Mouse (Mus musculus) Muller cell, postnatal 12 days (primary cell): ENCODE data around the gene Acot6.
"Not testable (repeated sequence)": the region's sequence is repeated elsewhere in the genome, so short reads cannot be mapped to it uniquely, and the experiment has no call there.

Experiments used
- DNase-seq: peaks from one replicate; pipeline ENCODE4 v3.0.0-alpha.2; 2015; ENCODE audit errors: inconsistent ontology term

The Acot6 gene

GRCm38 (mm10) chr12:84100604-84101492, at the start of gene Acot6:
TSS of gene Acot6 (plus strand) at chr12:84100654.
- peak; percentile 66 for DNase-seq

DNA sequence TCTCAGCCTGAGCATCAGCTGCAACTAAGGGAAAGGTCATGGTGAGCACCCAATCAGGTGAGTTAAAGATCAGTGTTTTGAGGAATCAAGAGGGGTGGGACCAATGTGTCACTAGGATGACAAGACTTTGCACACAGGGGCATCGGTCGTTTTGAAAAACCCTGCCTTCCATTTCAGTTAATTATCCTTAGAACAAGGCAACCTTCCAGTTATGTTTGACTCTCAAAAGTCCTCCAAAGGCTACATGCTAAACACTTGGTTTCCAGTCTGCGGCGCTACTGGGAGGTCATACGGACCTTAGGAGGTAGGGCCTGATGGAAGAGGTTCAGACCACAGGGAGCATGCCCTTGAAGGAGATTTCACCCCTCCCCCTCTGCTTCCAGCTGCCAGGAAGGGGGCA, 49.7 kb upstream of the Acot6 start:
- not testable (repeated sequence) for DNase-seq

DNA sequence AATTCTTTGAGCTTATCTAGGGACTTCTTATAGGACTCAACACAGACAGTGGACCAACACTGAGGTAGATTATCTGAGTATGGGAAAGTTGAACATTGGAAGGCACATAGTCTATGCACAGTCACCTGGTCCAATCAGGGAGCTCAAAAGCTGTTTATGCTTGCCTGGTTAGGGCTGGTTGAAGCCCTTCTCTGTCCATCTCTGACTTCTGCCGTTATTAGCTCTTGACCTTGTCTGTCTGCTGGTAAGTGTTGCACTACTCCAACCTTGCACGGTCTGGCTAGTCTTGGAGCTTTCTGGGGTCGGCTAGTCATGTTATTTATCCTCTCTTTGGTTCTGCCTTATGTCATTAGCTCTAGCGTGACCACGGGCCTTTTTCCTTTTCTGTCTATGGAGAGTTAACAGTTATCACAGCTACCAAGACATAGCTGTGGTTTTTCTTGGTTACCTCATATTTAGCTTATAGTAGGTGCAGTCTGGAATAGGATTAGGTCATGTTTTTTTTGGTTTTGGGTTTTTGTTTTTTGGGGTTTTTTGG, 48.4 kb upstream of the Acot6 start, which contains the start of gene Acot3:
Gene Acot3, plus strand, starts transcription at position 208 of the 538 bp plus-strand sequence.
- no peak for DNase-seq

DNA sequence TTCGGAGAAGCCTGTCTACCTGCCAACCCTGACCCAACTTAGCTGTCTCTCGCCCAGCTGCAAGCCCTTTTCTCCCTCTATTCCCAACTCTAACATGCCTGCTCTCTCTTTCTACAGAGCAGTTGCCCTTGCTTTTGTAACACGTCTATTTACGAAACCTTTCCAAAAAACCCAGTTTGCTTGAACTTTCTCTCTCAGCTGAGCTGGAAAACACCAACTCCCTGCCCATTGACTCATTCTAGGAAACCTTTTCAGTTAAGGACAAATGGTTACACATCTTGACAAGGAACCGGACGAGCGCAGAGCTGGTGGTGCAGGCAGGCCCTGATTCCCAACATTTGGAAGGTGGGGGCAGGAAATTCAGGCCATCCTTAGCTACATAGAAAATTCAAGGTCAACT, 47.8 kb upstream of the Acot6 start:
- no peak for DNase-seq

DNA sequence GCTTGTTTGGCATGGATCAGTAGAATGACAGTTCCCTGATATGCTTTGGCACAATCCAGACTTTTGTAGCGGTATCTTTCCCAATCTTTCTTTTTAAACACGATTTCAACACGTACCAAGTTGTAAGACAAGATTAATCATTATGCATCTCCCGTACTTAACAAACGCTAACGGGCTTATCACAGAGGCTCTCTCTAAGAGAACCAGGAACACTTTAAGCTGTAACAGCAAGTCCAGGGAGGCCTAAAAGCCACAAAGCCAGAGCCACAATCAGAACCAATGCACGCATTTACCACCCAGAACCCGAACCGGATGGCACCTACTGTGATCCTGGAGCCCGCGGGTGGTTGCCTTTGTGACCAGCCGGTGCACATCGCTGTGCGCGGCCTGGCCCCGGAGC, 47.3 kb upstream of the Acot6 start:
- no peak for DNase-seq

- no peak for DNase-seq
Measured at GRCm38 (mm10) chr12:84053679-84054391, 46.6 kb upstream of the Acot6 start.

DNA sequence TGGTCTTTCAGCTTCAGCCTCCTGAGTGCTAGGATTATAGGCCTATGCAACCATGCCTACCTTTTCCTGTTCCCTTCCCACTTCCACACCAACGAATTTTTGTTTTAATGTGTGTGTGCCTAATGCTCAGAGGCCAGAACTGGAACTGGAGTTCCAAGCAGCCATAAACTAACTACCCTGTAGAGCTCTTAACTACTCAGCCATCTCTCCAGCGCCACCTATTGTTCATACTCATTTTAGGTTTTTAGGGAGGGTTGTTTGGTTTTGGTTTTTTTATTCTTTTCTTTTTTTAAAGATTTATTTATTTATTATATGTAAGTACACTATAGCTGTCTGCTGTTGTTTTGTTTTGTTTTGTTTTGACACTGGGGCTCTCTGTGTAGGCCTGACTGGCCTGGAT, 39.5 kb upstream of the Acot6 start:
- DNase-seq, result no peak

GRCm38 (mm10) chr12:84062336-84062735, 38.1 kb upstream of the Acot6 start:
- DNase-seq, result no peak

DNA sequence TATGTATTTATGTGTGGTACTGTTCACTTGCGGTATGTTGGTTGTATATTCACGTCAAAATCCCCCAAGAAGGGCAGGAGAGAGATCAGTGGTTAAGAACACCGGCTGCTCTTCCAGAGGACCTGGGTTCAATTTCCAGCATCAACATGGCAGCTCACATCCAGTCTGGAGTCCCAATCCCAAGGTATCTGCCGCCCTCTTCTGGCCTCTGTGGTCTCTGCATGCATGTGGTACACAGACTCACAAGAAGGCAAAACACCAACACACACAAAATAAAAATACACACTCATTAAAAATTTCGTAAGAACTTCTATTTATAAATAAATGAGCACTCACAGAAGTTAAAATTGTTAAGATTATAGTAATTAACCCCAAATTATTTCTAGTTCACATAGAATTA, 37.2 kb upstream of the Acot6 start:
- DNase-seq, result no peak

DNA sequence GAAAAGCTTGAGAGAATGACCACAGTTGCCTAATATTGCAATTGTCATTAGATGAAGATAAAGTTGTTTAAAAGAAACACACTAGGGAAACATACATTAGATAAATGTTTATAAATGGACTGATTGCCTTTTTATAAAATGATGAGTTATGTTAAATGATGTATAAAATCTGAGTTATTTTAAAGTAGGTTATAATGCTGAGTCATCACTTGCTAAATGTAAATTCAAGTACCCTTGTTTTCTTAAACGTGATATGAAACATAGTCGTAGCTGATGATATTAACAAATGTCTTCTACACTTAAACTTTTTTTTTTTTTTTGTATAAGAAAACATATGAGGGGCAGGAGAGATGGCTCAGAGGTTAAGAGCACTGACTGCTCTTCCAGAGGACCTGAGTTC, 36.6 kb upstream of the Acot6 start:
- DNase-seq, result no peak

GRCm38 (mm10) chr12:84064621-84065020, 35.8 kb upstream of the Acot6 start:
- DNase-seq, result no peak

DNA sequence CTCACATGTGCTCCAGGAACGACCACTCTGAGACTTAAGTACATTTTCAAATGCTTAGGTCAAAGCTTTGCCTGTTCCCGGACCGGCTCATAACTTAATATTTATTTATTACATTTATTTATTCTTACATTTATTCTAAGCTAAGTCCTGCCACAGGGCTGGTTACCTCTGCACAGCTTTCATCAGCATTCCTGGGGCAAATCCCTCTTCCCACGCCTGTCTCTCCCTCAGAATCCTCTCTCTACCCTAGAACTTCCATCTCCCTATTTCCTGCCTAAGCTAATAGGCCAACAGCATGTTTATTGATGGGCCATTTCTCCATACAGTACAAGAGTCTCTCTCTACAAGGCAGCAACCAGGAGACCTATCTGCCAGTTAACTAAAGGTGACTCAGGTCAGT, 32.7 kb upstream of the Acot6 start:
- DNase-seq, result no peak

DNA sequence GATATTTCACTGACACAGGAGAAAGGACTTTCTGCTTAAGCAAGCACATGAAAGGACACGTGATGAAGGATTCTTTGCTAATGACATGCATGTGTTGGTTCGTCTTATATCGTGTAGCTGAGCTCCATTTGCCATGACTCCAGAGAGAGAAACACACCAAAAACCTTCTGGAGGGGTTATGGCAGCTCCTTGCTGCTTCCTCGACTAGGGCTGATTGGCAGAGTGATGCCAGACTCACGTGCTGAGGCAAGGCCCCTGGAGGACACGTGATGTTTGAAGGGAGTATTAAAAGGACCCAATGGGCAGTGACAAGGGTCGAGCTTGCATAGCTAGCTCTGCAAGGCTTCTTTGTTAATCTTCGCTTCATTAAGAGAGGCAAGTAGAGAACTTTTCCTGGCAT, 32.2 kb upstream of the Acot6 start:
- no peak for DNase-seq

- no peak for DNase-seq
Measured at GRCm38 (mm10) chr12:84068986-84069385, 31.5 kb upstream of the Acot6 start, which contains the start of gene Acot5. TSS of gene Acot5 (plus strand) at chr12:84069325.

GRCm38 (mm10) chr12:84069582-84069981, 30.9 kb upstream of the Acot6 start:
- not testable (repeated sequence) for DNase-seq

- no peak for DNase-seq
Measured at GRCm38 (mm10) chr12:84071696-84072095, 28.8 kb upstream of the Acot6 start.

DNA sequence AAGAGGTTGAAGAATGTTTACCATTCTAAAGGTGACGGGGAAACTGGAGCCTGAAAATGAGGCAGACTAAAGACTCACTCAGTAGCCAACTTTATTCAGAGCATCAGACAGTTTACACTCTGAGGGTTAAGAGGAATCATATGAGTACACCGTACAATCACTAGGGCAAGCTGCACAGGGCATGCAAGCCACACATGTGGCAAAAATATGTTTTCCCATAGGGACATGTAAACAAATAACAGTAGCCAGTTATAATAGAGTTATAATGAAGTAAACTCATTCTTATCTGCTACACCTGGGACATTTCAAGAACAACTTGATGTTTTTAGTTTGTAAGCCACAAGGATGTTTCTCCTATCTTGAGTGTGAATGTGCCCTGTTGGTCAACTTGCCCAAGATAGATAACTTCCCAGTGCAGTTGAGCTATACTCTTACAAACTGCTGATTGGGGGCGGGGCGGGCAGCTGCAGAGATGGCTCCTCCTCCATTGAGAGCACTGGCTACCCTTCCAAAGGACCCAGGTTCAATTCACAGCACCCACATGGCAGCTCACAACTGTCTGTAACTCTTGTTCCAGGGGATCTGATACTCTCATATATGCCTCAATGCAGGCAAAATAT, 23.0 kb upstream of the Acot6 start:
- DNase-seq, result no peak

DNA sequence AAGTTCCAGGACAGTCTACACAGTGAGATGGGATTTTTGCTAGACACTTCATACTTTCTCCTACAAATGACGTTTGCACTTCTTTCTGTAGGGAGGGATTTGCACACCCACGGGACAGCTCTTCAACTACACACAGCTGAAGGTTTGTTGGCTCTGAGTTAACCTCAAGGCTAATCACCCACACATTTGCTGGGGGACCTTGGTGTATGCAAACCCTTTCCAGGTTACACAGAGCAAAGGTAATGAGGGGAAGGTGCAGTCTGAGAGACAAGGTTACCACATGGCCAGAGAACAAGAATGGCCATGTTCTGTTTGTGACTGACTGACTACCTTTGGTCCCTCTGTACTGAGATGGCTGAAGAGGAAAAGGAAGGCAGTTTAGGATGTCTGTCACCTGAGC, 16.6 kb upstream of the Acot6 start:
- DNase-seq, result no peak

GRCm38 (mm10) chr12:84084581-84084980, 15.9 kb upstream of the Acot6 start:
- no peak for DNase-seq

DNA sequence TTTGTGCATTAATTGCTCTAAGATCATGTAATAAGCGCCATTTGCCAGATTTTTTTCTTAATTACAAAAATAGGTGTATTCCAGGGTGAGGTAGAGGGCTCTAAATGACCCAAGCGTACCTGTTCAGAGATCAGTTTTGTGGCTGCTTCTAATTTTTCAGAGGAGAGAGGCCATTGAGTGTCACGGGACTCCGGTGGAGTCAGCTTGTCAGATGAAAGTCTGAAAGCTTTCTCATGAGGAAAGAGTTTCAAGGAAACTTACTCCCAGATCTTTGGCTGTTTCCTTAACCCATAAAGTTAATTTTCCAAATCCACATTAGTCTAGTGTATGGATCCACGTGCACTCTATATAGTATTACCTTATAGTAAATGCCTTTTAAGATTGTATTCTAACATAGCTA, 5.8 kb upstream of the Acot6 start:
- not testable (repeated sequence) for DNase-seq

DNA sequence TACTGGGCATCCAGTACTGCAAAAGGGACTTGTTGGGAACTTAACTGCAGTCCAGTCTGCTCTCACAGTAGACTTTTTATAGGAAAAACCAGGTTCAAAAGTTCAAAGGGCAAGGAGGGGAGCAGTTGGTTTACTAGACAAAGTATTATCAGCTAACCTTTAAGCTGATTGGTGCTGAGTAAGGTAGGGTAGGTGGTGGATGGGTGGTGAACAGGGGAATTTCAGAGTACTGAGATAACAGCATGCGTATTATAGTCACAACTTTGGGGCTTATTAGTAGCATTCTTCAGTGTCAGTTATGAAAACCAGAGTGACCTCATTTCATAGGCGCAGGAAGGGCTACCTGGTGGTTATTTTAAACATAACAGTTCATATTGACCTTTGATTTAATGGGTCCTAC, 849 bp upstream of the Acot6 start:
- DNase-seq, result no peak

DNA sequence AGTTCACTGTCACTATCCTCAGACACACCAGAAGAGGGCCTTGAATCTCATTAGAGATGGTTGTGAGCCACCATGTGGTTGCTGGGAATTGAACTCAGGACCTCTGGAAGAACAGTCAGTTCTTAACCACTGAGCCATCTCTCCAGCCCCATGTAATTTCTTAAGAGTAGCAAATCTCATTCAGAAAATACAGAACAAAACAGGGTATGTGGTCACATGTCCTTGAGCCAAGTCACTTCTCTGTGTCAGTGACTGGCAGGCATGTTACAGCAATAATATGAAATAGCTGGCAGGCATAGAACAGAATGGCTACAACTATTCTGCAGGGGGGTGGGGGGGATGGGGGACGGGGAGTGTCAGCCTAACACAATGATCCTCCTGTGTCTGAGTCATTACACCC, 383 bp upstream of the Acot6 start:
- no peak for DNase-seq
